Mouse (Mus musculus) ES-Bruce4 (cell line): Measurements from ENCODE around the gene Dus2.

ENCODE experiments used
- CTCF ChIP-seq: IDR thresholded peaks from one replicate; pipeline ENCODE4 v1.8.1; 2011; ENCODE audit warnings: low read depth, low read length
- POLR2A ChIP-seq: IDR thresholded peaks from one replicate; pipeline ENCODE4 v1.8.1; 2011; ENCODE audit warnings: low read length; ENCODE audit not compliant: insufficient read depth

- TF ChIP-seq POLR2A (no peak), CTCF (no peak)
Measured at GRCm38 (mm10) chr8:106077452-106078067, 86.4 kb downstream of the Dus2 start.
